Mouse (Mus musculus): ENCODE results near the gene Alox8. TPM values are rescaled to one million over a fixed set of nuclear protein-coding genes. Genes with fewer than 3 reads are reported as not detected.

Gene Alox8
- polyA plus RNA-seq, 1 experiment from 2014 or later, result 0.06 TPM

DNA sequence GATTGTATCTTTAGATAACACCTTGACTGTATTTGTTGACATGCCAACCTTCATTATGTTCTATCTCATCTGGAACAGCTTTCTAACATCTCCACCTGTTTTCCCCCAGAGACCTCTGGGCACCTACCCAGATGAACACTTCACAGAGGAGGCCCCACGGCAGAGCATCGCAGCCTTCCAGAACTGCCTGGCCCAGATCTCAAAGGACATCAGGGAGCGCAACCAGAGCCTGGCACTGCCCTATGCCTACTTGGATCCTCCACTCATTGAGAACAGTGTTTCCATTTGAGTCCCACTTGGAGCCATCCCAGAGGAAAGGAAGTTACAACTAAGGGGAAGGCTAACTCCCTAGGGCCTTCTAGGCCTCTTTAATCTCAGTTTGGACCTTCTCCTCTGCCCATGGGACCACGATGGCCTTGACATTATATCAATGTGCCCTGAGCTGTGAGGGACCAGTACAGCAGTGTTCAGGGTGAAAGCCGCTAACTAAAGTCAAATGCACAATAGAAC, 49.1 kb downstream of the Alox8 start:
- no peak overlapping the region for H3K9ac ChIP-seq
- ATAC-seq (ENCODE audit: insufficient read depth), result no peak
- H3K27me3 ChIP-seq, result peaks cover 21% of the 10 kb centered on the region; the same call in 1 of the 2 replicates
- H3K36me3 ChIP-seq (replicated peaks), result no peaks in the 10 kb centered on the region
- WGBS (ENCODE audit: insufficient replicate concordance), result 77% methylated on average over 5 of the region's 5 CpGs
- H3K4me1 ChIP-seq (replicated peaks), result 0 out of 2 replicates have a peak, but pooled peaks cover 3% of the 10 kb centered on the region
- H3K9me3 ChIP-seq (replicated peaks), result no peaks in the 10 kb centered on the region
- no peak overlapping the region for H3K4me3 ChIP-seq (replicated peaks)
- no peak overlapping the region for H3K27ac ChIP-seq (replicated peaks)
- no peak overlapping the region for H3K4me2 ChIP-seq

DNA sequence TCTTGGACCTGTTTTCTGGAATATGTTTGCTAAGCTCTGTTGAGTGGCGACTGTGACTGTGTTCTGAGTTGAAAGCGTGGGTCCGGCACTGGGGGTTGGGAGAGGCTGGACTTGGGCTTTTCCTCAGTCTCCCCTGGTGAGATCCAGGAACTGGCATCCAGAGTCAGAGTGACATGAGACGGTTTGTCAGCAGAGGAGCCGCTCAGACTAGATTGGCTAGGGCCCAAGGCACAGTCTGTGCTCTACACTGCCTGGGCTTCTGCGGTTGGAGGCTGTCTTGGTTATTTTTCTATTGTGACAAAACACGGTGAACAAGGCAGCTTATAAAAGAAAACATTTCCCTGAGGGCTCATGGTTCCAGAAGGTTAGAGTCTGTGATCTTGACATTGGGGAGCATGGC, 50.1 kb downstream of the Alox8 start:
- Histone ChIP-seq H3K27ac (replicated peaks) (no peak overlapping the region), H3K27me3 (peaks cover 18% of the 10 kb centered on the region; the same call in 1 of the 2 replicates), H3K36me3 (replicated peaks) (no peaks in the 10 kb centered on the region), H3K9ac (no peak overlapping the region), H3K4me1 (replicated peaks) (0 out of 2 replicates have a peak, but pooled peaks cover 3% of the 10 kb centered on the region), H3K4me3 (replicated peaks) (no peak overlapping the region), H3K9me3 (replicated peaks) (no peaks in the 10 kb centered on the region), H3K4me2 (no peak overlapping the region)
- ATAC-seq (ENCODE audit: insufficient read depth), result no peak
- WGBS (ENCODE audit: insufficient replicate concordance), result 67% methylated on average over 7 of the region's 7 CpGs

DNA sequence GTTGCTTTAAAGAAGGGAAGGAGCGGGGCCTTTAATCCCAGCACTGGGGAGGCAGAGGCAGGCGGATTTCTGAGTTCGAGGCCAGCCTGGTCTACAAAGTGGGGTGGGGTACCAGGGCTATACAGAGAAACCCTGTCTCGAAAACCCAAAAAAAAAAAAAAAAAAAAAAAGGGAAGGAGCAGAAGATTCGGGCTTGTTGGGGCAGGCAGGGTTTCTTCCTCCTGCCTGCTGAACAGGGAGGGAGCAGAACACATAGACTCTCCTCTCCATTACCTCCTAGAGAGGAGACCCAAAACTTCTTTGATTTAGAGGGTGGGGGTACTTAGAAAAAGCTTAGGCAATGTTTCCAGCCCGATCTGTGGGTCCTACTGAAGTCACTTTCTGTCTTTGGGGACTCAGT, 62.3 kb downstream of the Alox8 start:
- Histone ChIP-seq H3K4me1 (replicated peaks) (peaks cover 12% of the 10 kb centered on the region), H3K27ac (replicated peaks) (no peak overlapping the region), H3K9ac (no peak overlapping the region), H3K4me2 (no peak overlapping the region), H3K36me3 (replicated peaks) (no peaks in the 10 kb centered on the region), H3K9me3 (replicated peaks) (no peaks in the 10 kb centered on the region), H3K27me3 (peaks cover 21% of the 10 kb centered on the region), H3K4me3 (replicated peaks) (no peak overlapping the region)
- 54% methylated on average over 6 of the region's 6 CpGs for WGBS (ENCODE audit: insufficient replicate concordance)
- ATAC-seq (ENCODE audit: insufficient read depth), result no peak

DNA sequence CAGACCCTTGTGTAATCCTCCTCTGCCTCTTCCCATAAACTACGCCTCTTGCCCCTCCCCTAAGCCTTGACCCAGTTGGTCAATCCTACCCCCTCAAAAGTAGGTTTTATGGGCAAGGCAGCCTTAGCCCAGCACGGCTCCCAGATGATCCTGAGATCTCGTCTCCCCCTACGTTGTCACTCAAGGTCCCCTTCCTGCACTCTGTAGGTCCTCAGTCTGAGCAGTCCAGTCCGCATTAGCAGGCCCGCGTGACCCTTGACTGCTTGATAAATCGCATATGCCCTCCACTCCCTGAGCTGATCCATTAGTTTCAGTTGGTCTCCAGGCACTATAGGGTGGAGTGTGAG, 63.0 kb downstream of the Alox8 start:
- no peaks in the 10 kb centered on the region for H3K36me3 ChIP-seq (replicated peaks)
- H3K27ac ChIP-seq (replicated peaks), result no peak overlapping the region
- no peaks in the 10 kb centered on the region for H3K9me3 ChIP-seq (replicated peaks)
- ATAC-seq (ENCODE audit: insufficient read depth), result peak; percentile 32
- H3K4me2 ChIP-seq, result peak overlapping the region; percentile 70
- H3K4me1 ChIP-seq (replicated peaks), result peaks cover 14% of the 10 kb centered on the region
- H3K4me3 ChIP-seq (replicated peaks), result peak overlapping the region; percentile 46
- WGBS (ENCODE audit: insufficient replicate concordance), result 34% methylated on average over 8 of the region's 8 CpGs
- H3K9ac ChIP-seq, result no peak overlapping the region
- peaks cover 26% of the 10 kb centered on the region for H3K27me3 ChIP-seq

Other genes starting within 250 kb of the Alox8 start
- 1.4 and 1.8 TPM in 2 replicates for gene Arhgef15, start 240.4 kb downstream of the Alox8 start, polyA plus RNA-seq (2015; fragmentation: Nextera tagmentation; extraction: Ambion mirVana)
- 0.44 and 0.46 TPM in 2 replicates for gene Slc25a35, start 229.7 kb downstream of the Alox8 start, polyA plus RNA-seq (2015; fragmentation: Nextera tagmentation; extraction: Ambion mirVana)
- gene Rangrf, start 222.7 kb downstream of the Alox8 start, polyA plus RNA-seq (2015; fragmentation: Nextera tagmentation; extraction: Ambion mirVana), result 21.7 and 22.4 TPM in 2 replicates
- gene Pfas, start 189.4 kb downstream of the Alox8 start, polyA plus RNA-seq (2015; fragmentation: Nextera tagmentation; extraction: Ambion mirVana), result 17.0 and 18.5 TPM in 2 replicates
- 20.5 and 20.9 TPM in 2 replicates for gene Ctc1, start 181.9 kb downstream of the Alox8 start, polyA plus RNA-seq (2015; fragmentation: Nextera tagmentation; extraction: Ambion mirVana)
- 111 and 115 TPM in 2 replicates for gene Aurkb, start 152.2 kb downstream of the Alox8 start, polyA plus RNA-seq (2015; fragmentation: Nextera tagmentation; extraction: Ambion mirVana)
- gene Borcs6, start 138.1 kb downstream of the Alox8 start, polyA plus RNA-seq (2015; fragmentation: Nextera tagmentation; extraction: Ambion mirVana), result 4.3 and 5.3 TPM in 2 replicates
- 20.2 and 21.6 TPM in 2 replicates for gene Tmem107, start 127.0 kb downstream of the Alox8 start, polyA plus RNA-seq (2015; fragmentation: Nextera tagmentation; extraction: Ambion mirVana)
- 14.9 and 19.6 TPM in 2 replicates for gene Vamp2, start 109.4 kb downstream of the Alox8 start, polyA plus RNA-seq (2015; fragmentation: Nextera tagmentation; extraction: Ambion mirVana)
- 6.4 and 7.6 TPM in 2 replicates for gene Per1, start 102.6 kb downstream of the Alox8 start, polyA plus RNA-seq (2015; fragmentation: Nextera tagmentation; extraction: Ambion mirVana)
- 0.12 and 0.18 TPM in 2 replicates for gene Hes7, start 77.4 kb downstream of the Alox8 start, polyA plus RNA-seq (2015; fragmentation: Nextera tagmentation; extraction: Ambion mirVana)
- gene 9130213A22Rik, start 75.3 kb downstream of the Alox8 start, polyA plus RNA-seq (2015; fragmentation: Nextera tagmentation; extraction: Ambion mirVana), result 0.07 TPM in 1 of 2 replicates, not detected in the other
- 0.13 TPM in 1 of 2 replicates, not detected in the other for gene Aloxe3, start 71.9 kb downstream of the Alox8 start, polyA plus RNA-seq (2015; fragmentation: Nextera tagmentation; extraction: Ambion mirVana)
- gene Alox12b, start 40.9 kb downstream of the Alox8 start, polyA plus RNA-seq (2015; fragmentation: Nextera tagmentation; extraction: Ambion mirVana), result not detected in 2 replicates
- gene Gucy2e, start 39.2 kb upstream of the Alox8 start, polyA plus RNA-seq (2015; fragmentation: Nextera tagmentation; extraction: Ambion mirVana), result not detected in 2 replicates
- 7.0 and 8.3 TPM in 2 replicates for gene Cntrob, start 125.9 kb upstream of the Alox8 start, polyA plus RNA-seq (2015; fragmentation: Nextera tagmentation; extraction: Ambion mirVana)
- gene Trappc1, start 126.1 kb upstream of the Alox8 start, polyA plus RNA-seq (2015; fragmentation: Nextera tagmentation; extraction: Ambion mirVana), result 74.8 and 77.7 TPM in 2 replicates
- gene Kcnab3, start 128.4 kb upstream of the Alox8 start, polyA plus RNA-seq (2015; fragmentation: Nextera tagmentation; extraction: Ambion mirVana), result 0.13 and 0.26 TPM in 2 replicates
- gene Rnf227, start 142.6 kb upstream of the Alox8 start, polyA plus RNA-seq (2015; fragmentation: Nextera tagmentation; extraction: Ambion mirVana), result 0.97 and 1.3 TPM in 2 replicates
- gene Chd3, start 171.6 kb upstream of the Alox8 start, polyA plus RNA-seq (2015; fragmentation: Nextera tagmentation; extraction: Ambion mirVana), result 3.4 and 5.8 TPM in 2 replicates
- 77.2 and 88.0 TPM in 2 replicates for gene Naa38, start 197.6 kb upstream of the Alox8 start, polyA plus RNA-seq (2015; fragmentation: Nextera tagmentation; extraction: Ambion mirVana)
- gene Cyb5d1, start 197.8 kb upstream of the Alox8 start, polyA plus RNA-seq (2015; fragmentation: Nextera tagmentation; extraction: Ambion mirVana), result 9.6 and 11.0 TPM in 2 replicates
- gene Tmem88, start 200.4 kb upstream of the Alox8 start, polyA plus RNA-seq (2015; fragmentation: Nextera tagmentation; extraction: Ambion mirVana), result 6.6 and 7.1 TPM in 2 replicates
- gene Kdm6b, start 215.8 kb upstream of the Alox8 start, polyA plus RNA-seq (2015; fragmentation: Nextera tagmentation; extraction: Ambion mirVana), result 4.0 TPM in 2 replicates

Data from liver, embryonic 15.5 days (tissue).